Mouse (Mus musculus): ENCODE measurements at regions not wholly inside any gene's neighbourhood (a gene's known extent, or its start where the extent isn't known, plus 50 kb on each side); places are given as distances from the start of the nearest gene placed in this dataset.

- no peak for DNase-seq
These were observed 75.8 kb downstream of the Rnd3 start for GRCm38 (mm10) chr2:51073040-51073594.

- no peak for DNase-seq
These were observed 76.5 kb downstream of the Rnd3 start for GRCm38 (mm10) chr2:51072346-51072885.

DNA sequence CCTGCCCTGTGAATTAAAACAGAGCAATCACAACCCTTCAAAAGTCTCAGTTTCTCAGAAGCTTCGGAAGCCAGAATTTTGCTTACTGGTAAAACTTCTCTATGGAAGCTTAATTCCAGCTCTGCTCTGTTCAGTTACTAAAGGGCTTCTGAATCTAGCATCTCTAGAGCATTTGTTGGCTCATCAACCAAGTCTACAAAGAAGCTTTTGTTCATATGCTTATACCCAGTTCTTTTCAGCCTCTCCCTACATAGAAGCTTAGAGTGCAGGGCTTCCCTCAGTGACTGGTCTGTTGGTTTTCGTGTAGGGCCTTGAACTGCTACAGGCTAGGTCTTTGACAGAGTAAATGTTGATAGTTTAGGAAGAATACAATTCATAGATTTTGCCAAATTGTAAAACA, 78.0 kb downstream of the Rnd3 start:
- no peak for DNase-seq

DNA sequence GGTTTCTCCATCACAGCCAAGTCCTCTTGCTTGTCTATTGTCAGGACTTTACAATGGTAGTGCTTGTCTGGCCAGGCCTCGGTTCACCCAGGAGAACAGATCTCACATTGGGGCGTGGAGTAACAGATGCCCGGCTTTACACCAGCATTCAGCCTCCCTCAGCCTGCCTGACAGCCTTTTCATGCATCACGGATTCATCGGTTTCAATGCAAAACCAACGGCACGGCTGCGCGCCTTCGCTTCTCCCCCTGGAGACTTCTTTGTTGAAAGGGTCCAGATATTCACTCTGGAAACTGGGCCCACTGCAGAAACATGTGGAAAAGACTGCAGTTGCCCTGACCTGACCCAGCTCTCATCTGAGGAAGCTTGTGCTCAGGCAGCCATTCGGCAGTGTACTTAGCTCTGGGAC, 82.5 kb downstream of the Rnd3 start:
- DNase-seq: peak; percentile 23 to 27

GRCm38 (mm10) chr2:51065821-51066220, 83.1 kb downstream of the Rnd3 start:
- DNase-seq: no peak

DNA sequence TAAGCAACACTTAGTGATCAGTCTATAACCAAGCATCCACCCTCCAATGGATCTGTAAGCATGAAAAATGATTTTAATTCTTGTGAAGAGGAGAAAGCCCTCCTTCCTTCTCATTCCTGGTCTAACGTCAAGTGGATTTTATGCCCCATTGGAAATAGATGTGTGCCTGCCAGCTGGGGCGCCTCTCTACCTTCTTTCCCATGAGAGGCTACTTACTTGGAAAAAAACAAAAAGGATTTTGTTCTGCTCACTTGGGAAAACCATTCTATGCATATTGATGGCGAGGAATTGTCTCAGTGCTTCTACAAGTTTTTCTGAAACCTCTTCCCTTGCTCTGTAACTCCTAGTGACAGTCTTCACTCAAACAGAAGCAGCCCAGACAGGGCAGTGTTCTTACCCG, 84.1 kb downstream of the Rnd3 start:
- no peak for DNase-seq

DNA sequence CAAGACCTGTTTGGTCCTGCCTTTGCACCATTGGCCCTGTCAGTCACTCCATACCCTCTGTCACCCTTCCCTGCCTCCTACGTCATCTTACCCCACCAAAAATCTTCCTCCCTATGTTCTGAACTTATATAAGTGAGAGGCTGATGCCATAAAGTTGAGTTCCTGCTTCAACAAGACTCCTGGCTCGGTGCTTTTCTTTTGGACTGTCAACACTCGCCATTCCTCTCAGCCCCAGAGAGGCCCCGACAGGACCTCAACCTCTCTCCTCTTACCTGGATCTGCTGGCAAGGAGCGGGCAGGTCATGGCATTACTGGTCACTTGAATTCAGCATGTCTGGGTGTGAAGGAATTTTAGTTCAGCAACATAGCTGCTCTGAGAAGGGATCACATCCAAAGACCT, 86.9 kb downstream of the Rnd3 start:
- no peak for DNase-seq

DNA sequence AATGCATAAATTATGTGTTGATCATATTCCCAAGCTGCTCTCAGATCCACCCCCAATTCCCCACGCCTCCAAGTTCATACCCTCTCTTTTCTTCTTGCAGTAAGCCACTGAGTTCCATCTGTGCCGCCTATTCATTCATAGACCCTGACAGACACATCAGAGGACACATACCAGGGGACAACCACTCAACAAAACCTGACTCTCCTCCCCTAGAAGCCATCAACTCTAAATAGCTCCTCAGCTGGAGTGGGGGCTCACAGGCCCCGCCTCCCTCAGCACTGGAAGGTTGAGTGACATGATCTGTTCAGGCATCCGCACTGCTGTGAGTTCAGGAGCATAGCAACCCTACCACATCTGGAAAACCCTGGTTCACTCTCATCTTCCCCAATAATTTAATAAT, 90.8 kb downstream of the Rnd3 start:
- DNase-seq: no peak

- DNase-seq: no peak
These were observed 92.7 kb downstream of the Rnd3 start for GRCm38 (mm10) chr2:51056141-51056731.

DNA sequence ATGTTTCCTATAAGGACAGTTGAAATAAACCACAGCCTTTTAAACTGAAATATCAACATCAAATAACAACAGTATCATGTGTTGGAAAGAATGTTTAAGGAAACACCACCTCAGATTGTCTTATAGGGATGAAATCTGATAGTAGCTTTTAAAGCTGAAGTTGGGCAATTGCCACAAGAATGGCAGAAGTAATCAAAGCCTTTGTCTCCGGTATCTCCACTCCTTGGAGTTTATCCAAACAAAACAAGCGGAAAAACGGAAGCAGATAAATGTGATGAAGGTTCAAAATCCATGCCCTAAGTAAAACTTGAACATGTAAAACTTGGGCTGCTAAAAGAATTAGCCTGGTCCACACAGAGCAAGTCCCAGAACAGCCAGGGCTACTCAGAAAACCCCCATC, 93.6 kb downstream of the Rnd3 start:
- DNase-seq: no peak

- no peak for DNase-seq
These were observed 99.1 kb downstream of the Rnd3 start for GRCm38 (mm10) chr2:51049834-51050170.

DNA sequence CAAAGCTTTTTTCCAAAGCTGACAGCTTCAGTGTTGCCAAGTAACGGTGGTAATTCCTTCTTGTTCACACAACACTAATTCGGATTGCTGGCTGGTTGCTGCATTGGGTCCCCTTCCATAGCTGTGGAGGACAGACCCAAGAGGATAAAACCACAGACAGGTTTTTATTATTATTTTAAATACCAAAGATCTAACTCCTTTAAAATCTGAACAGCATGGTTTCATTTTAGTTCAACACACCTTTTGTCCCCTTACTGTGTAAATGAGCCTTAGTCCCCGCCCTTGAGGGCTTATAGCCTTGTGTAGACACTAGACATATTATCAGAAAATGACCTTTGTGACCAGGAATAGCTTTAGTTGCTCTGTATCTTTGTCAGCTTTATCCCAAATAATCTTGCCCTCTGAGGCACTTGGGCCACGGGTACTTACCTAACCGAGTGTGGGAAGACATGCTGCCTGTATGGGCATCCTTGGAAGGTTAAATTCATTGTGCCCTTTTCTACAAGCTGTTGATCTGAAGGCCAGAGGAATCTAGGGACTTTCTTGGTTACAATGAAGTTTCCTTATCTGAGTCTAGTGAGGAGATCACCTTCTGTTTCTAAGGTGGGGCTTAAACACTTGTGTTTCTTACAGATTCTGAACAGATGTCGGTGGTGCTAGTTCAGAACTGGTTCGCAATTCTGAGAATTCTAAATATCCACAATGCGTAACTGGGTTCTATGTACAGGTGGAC, 99.6 kb downstream of the Rnd3 start:
- no peak for DNase-seq

DNA sequence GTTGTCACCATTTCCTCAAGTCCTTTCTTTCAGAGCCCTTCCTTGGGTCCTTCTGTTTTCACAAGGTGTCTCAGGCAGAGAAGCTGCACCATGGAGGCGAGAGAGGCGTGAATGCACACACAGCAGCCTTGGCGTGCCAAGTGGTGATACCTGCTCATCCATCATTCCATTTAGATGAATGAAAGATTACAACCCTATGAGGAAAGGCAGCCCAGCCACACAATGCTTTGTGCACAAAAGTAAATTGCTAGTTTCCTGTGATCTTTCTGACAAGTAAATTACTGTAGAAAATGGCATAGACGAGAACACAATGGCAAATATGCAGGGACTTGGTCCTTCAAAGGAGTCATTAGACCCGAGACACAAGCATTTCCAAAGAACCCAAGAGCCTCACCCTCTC, 101.4 kb downstream of the Rnd3 start:
- DNase-seq: no peak

GRCm38 (mm10) chr2:51045626-51046025, 103.3 kb downstream of the Rnd3 start:
- no peak for DNase-seq

DNA sequence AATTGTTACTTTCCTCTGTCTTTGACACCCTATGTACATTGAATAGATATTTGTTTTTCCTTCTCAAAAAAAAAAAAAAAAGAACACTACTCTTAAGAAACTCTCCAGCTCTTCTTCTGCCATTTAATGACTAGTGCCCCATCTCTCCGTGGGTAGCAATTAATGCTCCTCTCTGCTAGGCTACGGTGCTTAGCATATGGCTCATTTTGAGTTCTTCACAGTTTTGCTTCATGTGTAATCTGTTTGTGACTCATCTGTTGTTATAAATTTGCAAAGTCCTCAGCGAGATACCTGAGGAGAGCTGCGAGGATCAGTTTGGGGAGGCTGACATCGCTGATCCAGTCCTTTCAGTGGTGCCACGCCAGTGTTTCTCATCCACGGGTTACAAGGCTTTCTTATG, 107.8 kb downstream of the Rnd3 start:
- DNase-seq: no peak

DNA sequence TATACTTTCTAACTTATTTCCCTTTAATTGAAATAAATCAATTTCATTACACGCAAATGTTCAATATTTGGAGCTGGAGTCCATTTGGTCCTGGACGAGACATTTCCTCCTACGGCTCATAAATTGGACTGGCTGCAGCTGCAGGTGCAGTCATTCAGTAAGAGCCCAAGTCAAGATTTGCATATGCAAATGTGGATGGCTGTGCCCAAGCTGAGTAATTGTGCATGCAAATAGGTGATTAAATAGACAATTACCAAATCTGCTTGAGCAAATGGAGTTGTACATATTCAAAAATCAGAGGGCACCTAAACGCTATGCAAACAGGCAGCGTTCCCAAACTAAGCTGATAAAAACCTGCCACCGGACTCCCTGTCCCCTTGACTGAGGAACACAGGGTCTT, 110.2 kb downstream of the Rnd3 start:
- no peak for DNase-seq

GRCm38 (mm10) chr2:51036995-51037394, 111.9 kb downstream of the Rnd3 start:
- no peak for DNase-seq

DNA sequence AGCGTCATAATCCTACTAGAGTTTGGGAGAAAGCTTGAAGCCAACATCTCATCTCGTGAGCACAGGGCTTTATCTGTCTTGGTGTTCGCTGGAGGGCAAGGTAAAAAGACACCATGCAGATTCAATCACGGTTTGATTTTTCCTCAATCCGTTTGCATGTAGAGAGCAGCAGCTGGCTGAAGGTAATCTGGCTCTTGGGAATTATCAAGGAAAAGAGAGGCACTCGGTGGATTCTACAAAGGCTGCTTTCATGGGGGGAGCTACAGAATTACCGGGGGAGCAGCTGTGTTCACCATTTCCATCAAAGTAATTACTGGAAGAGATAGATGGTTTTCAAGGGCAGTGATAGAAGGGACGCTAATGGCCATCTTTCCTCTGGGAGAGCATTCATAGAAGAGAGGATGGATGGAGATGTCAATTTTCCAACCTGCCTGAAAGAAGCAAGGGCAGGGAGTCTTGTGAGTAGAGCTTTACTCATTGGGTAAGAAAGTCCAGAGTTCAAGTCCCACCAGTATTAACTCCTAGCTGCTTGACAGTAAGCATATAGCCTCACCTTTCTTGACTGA, 112.6 kb downstream of the Rnd3 start:
- no peak for DNase-seq

DNA sequence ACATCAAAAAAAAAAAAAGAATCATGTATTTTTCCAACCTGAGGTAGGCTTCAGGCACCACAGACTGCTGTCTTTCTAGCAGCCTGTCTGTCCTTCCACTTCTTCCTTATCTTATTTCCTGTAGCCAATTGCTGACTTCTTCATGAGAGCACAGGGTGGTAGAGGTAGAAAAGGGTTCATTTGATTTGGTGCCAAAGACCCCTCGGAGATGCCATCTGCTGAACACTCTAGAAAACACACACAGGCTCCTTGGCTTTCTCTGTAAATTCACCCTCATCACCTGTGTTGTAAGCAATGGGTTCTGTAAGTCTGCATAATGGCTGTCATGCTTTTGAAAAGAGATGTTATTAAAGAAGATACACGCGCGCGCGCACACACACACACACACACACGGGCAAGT, 115.0 kb downstream of the Rnd3 start:
- DNase-seq: peak; percentile 6 to 8

DNA sequence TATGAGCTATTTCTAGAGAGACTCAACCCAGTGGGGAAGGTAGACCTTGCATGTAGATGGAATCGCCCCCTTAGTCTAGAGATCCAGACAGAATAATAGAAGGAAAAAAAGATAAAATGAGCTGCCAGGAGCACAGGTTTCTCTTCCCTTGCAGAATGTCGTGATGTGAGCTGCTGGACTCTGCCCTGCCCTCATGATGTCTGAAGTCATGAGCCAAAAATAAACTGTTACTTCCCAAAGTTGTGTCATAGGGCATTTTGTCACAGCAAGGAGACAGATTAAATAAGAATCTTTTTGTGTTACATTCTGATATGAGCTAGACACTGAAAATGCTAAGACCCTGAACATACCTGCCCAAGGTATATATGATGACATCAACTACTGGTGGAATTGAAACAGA, 126.4 kb downstream of the Rnd3 start:
- DNase-seq: no peak

DNA sequence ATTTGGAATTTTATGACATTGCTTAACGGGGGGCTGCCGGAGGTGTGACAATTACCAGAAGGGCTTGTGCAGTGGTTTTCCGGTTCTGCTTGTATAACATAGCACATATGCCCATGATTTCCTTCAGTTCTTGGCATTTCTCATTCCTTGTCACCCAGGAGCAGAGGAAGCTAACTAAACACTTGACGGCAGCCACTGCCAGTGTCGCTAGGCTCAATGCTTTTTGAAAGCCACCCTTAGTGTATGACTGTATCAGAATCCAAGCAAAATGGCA, 132.8 kb downstream of the Rnd3 start:
- no peak for DNase-seq

DNA sequence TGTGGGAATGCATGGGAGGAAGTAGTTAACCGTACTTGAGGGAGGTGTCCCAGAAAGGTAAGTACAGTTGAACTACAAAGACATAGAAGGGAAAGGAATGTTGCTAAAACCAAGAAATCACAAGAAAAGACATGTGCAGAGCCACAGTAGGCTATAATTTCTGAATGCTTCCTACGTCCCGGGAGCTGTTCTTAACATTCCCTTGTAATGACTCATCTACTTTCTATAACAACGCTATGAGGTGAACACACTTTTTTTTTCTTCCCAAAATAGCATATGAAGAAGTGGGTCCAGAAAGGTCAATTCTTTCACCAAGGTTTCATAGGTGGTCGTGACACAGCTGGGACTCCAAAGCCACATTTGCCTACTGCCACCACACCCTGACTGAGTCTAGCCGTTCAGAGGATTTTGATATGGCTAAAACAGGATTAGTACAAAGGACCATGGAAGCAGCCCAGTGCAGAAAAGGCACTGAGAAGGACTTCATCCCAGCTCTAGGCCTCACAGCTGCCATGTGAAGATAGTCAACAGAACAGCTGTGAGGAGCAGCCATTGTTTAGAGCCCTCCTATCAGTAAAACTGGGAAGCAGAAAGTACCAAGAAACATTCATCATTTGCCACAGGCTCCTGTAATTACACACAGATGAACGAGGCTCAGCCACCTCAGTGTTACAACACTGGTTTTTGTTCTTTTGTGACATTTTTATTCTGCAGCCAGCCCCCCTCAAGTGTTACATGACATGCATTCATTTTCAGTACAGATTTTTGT, 133.4 kb downstream of the Rnd3 start:
- DNase-seq: no peak

DNA sequence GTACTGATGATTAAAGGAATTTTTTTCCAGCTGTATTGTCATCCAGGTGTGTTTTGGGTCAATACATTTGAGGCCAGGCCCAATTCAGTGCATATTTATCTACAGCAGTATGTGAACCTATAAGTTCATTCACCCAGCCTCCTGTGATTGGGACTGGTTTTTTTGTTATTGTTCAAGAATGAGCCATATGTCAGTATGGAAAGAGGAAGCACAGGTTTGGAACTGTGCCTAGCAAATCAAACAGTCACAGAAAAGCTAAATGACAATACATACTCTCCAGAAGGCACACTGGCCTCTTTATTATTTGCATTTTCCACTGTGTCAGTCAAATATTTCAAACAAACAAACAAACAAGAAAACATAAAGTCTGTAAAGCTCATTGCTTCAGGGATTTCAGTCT, 134.7 kb downstream of the Rnd3 start:
- DNase-seq: no peak

- DNase-seq: no peak
These were observed 135.8 kb downstream of the Rnd3 start for GRCm38 (mm10) chr2:51013090-51013489.

Data from cerebellum, postnatal 25 days (tissue).